Mouse (Mus musculus): ENCODE results near the gene Nbeal2. TPM values are rescaled to one million over a fixed set of nuclear protein-coding genes. Genes with fewer than 3 reads are reported as not detected.

The Nbeal2 gene
- total and polyA plus RNA-seq, 3 experiments = 3.2 to 19.7 (median 8.4) TPM

- Histone ChIP-seq H3K9ac (ENCODE audit: insufficient read depth, low read depth) (no peak overlapping the region), H3K27me3 (replicated peaks) (no peaks in the 10 kb centered on the region), H3K4me2 (ENCODE audit: insufficient read depth, low read depth, poor library complexity, severe bottlenecking) (no peak overlapping the region), H3K36me3 (replicated peaks in 1 of 2; ENCODE audit: control insufficient read depth in 1 of 2, insufficient read depth in 1 of 2, low read length in 1 of 2) (peaks cover 23 to 71% of the 10 kb centered on the region in 2 experiments), H3K9me3 (replicated peaks; ENCODE audit: low read length) (no peaks in the 10 kb centered on the region), H3K4me1 (ENCODE audit: control insufficient read depth in 1 of 2, insufficient read depth in 2 of 2) (no peaks in the 10 kb centered on the region), H3K79me2 (replicated peaks; ENCODE audit: control insufficient read depth, extremely low read depth, insufficient read depth, poor library complexity, severe bottlenecking) (peaks cover 17% of the 10 kb centered on the region), H3K4me3 (replicated peaks in 1 of 3; ENCODE audit: low read depth in 2 of 3, low read length in 2 of 3, poor library complexity in 1 of 3) (no peak overlapping the region), H3K27ac (ENCODE audit: insufficient read depth, low read depth) (no peak overlapping the region)
- dilution Hi-C loops (cut with MboI; ENCODE audit: extremely low pct_ligation_motif_present, extremely low pct_unique_long_range_greater_than_20kb, low sequenced_read_pairs) = no loop called here
- TF ChIP-seq E2F4 (IDR thresholded peaks at IDR 0.05; ENCODE audit: insufficient replicate concordance, low read depth, low read length) = no peak
- no peak for TF ChIP-seq MXI1 (IDR thresholded peaks at IDR 0.05; ENCODE audit: low read depth, low read length)
- TF ChIP-seq KAT2A (IDR thresholded peaks at IDR 0.05; ENCODE audit: insufficient replicate concordance, low read length) = no peak
- TF ChIP-seq NELFE (IDR thresholded peaks at IDR 0.05; ENCODE audit: low read depth, low read length) = no peak
- TF ChIP-seq MYC (IDR thresholded peaks at IDR 0.05; ENCODE audit: low read depth, low read length) = no peak
- TF ChIP-seq RAD21 (IDR thresholded peaks at IDR 0.05; ENCODE audit: low read depth, low read length) = no peak
- TF ChIP-seq MEF2A (IDR thresholded peaks at IDR 0.05; ENCODE audit: borderline replicate concordance, low read depth, low read length) = no peak
- no peak for TF ChIP-seq ZMIZ1 (IDR thresholded peaks at IDR 0.05; ENCODE audit: low read depth, low read length)
- no peak for TF ChIP-seq BHLHE40 (IDR thresholded peaks at IDR 0.05; ENCODE audit: low read depth, low read length)
- TF ChIP-seq USF1 (IDR thresholded peaks at IDR 0.05; ENCODE audit: low read depth, low read length) = no peak
- TF ChIP-seq GABPA (IDR thresholded peaks at IDR 0.05; ENCODE audit: insufficient replicate concordance, low read depth, low read length) = no peak
- TF ChIP-seq ZKSCAN1 (IDR thresholded peaks at IDR 0.05; ENCODE audit: borderline replicate concordance, low read depth, low read length) = no peak
- no peak for TF ChIP-seq EP300 (IDR thresholded peaks at IDR 0.05; ENCODE audit: low read length)
- in situ Hi-C loops (cut with MboI; ENCODE audit: low pct_ligation_motif_present, low pct_unique_long_range_greater_than_20kb, low sequenced_read_pairs) = no loop called here
- DNase-seq (ENCODE audit: extremely low read depth) = no peak
Observed at GRCm38 (mm10) chr9:110582161-110582560, 71.8 kb downstream of the Nbeal2 start.

Other genes with a start within 250 kb of the Nbeal2 start
- 8.9 and 12.7 TPM in 2 replicates for gene Ptpn23, start 245.9 kb downstream of the Nbeal2 start, total RNA-seq (2012; rRNA removed)
- gene Ptpn23, start 245.9 kb downstream of the Nbeal2 start, total RNA-seq (2014; rRNA removed) = 2.2 and 3.4 TPM in 2 replicates
- gene Ptpn23, start 245.9 kb downstream of the Nbeal2 start, polyA plus RNA-seq (2012; ENCODE audit: insufficient read length, low read depth) = 31.3 and 41.7 TPM in 2 replicates
- not detected in 2 replicates for gene Ngp, start 234.4 kb downstream of the Nbeal2 start, total RNA-seq (2012; rRNA removed)
- not detected in 2 replicates for gene Ngp, start 234.4 kb downstream of the Nbeal2 start, total RNA-seq (2014; rRNA removed)
- gene Ngp, start 234.4 kb downstream of the Nbeal2 start, polyA plus RNA-seq (2012; ENCODE audit: insufficient read length, low read depth) = not detected in 2 replicates
- gene Klhl18, start 177.5 kb downstream of the Nbeal2 start, total RNA-seq (2012; rRNA removed) = 4.4 and 4.8 TPM in 2 replicates
- gene Klhl18, start 177.5 kb downstream of the Nbeal2 start, total RNA-seq (2014; rRNA removed) = 3.0 and 3.5 TPM in 2 replicates
- gene Klhl18, start 177.5 kb downstream of the Nbeal2 start, polyA plus RNA-seq (2012; ENCODE audit: insufficient read length, low read depth) = 10.1 and 10.2 TPM in 2 replicates
- gene Kif9, start 177.2 kb downstream of the Nbeal2 start, total RNA-seq (2012; rRNA removed) = 1.2 and 1.8 TPM in 2 replicates
- gene Kif9, start 177.2 kb downstream of the Nbeal2 start, total RNA-seq (2014; rRNA removed) = 1.1 and 1.6 TPM in 2 replicates
- gene Kif9, start 177.2 kb downstream of the Nbeal2 start, polyA plus RNA-seq (2012; ENCODE audit: insufficient read length, low read depth) = 1.2 and 1.8 TPM in 2 replicates
- gene Setd2, start 121.6 kb downstream of the Nbeal2 start, total RNA-seq (2012; rRNA removed) = 34.9 and 35.8 TPM in 2 replicates
- 35.5 and 41.6 TPM in 2 replicates for gene Setd2, start 121.6 kb downstream of the Nbeal2 start, total RNA-seq (2014; rRNA removed)
- gene Setd2, start 121.6 kb downstream of the Nbeal2 start, polyA plus RNA-seq (2012; ENCODE audit: insufficient read length, low read depth) = 87.1 and 104 TPM in 2 replicates
- 8.9 TPM in 2 replicates for gene Nradd, start 29.7 kb downstream of the Nbeal2 start, total RNA-seq (2012; rRNA removed)
- 17.7 and 18.4 TPM in 2 replicates for gene Nradd, start 29.7 kb downstream of the Nbeal2 start, total RNA-seq (2014; rRNA removed)
- gene Nradd, start 29.7 kb downstream of the Nbeal2 start, polyA plus RNA-seq (2012; ENCODE audit: insufficient read length, low read depth) = 15.0 and 15.8 TPM in 2 replicates
- gene Ccdc12, start 2.3 kb upstream of the Nbeal2 start, total RNA-seq (2012; rRNA removed) = 97.8 and 122 TPM in 2 replicates
- gene Ccdc12, start 2.3 kb upstream of the Nbeal2 start, total RNA-seq (2014; rRNA removed) = 85.2 and 89.1 TPM in 2 replicates
- gene Ccdc12, start 2.3 kb upstream of the Nbeal2 start, polyA plus RNA-seq (2012; ENCODE audit: insufficient read length, low read depth) = 104 and 106 TPM in 2 replicates
- not detected in 2 replicates for gene Myl3, start 87.7 kb upstream of the Nbeal2 start, total RNA-seq (2012; rRNA removed)
- gene Myl3, start 87.7 kb upstream of the Nbeal2 start, total RNA-seq (2014; rRNA removed) = not detected in 2 replicates
- gene Myl3, start 87.7 kb upstream of the Nbeal2 start, polyA plus RNA-seq (2012; ENCODE audit: insufficient read length, low read depth) = not detected in 2 replicates
- gene Pth1r, start 93.0 kb upstream of the Nbeal2 start, total RNA-seq (2012; rRNA removed) = 0.34 and 0.76 TPM in 2 replicates
- gene Pth1r, start 93.0 kb upstream of the Nbeal2 start, total RNA-seq (2014; rRNA removed) = not detected in 2 replicates
- gene Pth1r, start 93.0 kb upstream of the Nbeal2 start, polyA plus RNA-seq (2012; ENCODE audit: insufficient read length, low read depth) = 0.10 and 0.35 TPM in 2 replicates
- gene Prss42, start 144.0 kb upstream of the Nbeal2 start, total RNA-seq (2012; rRNA removed) = 0.29 and 0.34 TPM in 2 replicates
- gene Prss42, start 144.0 kb upstream of the Nbeal2 start, total RNA-seq (2014; rRNA removed) = 0.28 TPM in 1 of 2 replicates, not detected in the other
- gene Prss42, start 144.0 kb upstream of the Nbeal2 start, polyA plus RNA-seq (2012; ENCODE audit: insufficient read length, low read depth) = 1.1 and 1.2 TPM in 2 replicates
- not detected in 2 replicates for gene Prss44, start 159.8 kb upstream of the Nbeal2 start, total RNA-seq (2012; rRNA removed)
- gene Prss44, start 159.8 kb upstream of the Nbeal2 start, total RNA-seq (2014; rRNA removed) = not detected in 2 replicates
- 0.14 and 0.17 TPM in 2 replicates for gene Prss44, start 159.8 kb upstream of the Nbeal2 start, polyA plus RNA-seq (2012; ENCODE audit: insufficient read length, low read depth)
- not detected in 2 replicates for gene Prss43, start 172.5 kb upstream of the Nbeal2 start, total RNA-seq (2012; rRNA removed)
- not detected in 2 replicates for gene Prss43, start 172.5 kb upstream of the Nbeal2 start, total RNA-seq (2014; rRNA removed)
- gene Prss43, start 172.5 kb upstream of the Nbeal2 start, polyA plus RNA-seq (2012; ENCODE audit: insufficient read length, low read depth) = not detected in 2 replicates
- gene Prss45, start 180.4 kb upstream of the Nbeal2 start, total RNA-seq (2012; rRNA removed) = not detected in 2 replicates
- gene Prss45, start 180.4 kb upstream of the Nbeal2 start, total RNA-seq (2014; rRNA removed) = not detected in 2 replicates
- gene Prss45, start 180.4 kb upstream of the Nbeal2 start, polyA plus RNA-seq (2012; ENCODE audit: insufficient read length, low read depth) = not detected in 2 replicates
- gene Prss46, start 190.3 kb upstream of the Nbeal2 start, total RNA-seq (2012; rRNA removed) = not detected in 2 replicates
- gene Prss46, start 190.3 kb upstream of the Nbeal2 start, total RNA-seq (2014; rRNA removed) = not detected in 2 replicates
- gene Prss46, start 190.3 kb upstream of the Nbeal2 start, polyA plus RNA-seq (2012; ENCODE audit: insufficient read length, low read depth) = not detected in 2 replicates
- not detected in 2 replicates for gene Prss50, start 203.8 kb upstream of the Nbeal2 start, total RNA-seq (2012; rRNA removed)
- gene Prss50, start 203.8 kb upstream of the Nbeal2 start, total RNA-seq (2014; rRNA removed) = not detected in 2 replicates
- gene Prss50, start 203.8 kb upstream of the Nbeal2 start, polyA plus RNA-seq (2012; ENCODE audit: insufficient read length, low read depth) = not detected in 2 replicates
- gene Als2cl, start 225.7 kb upstream of the Nbeal2 start, total RNA-seq (2012; rRNA removed) = 1.2 and 2.5 TPM in 2 replicates
- gene Als2cl, start 225.7 kb upstream of the Nbeal2 start, total RNA-seq (2014; rRNA removed) = 2.4 and 2.9 TPM in 2 replicates
- gene Als2cl, start 225.7 kb upstream of the Nbeal2 start, polyA plus RNA-seq (2012; ENCODE audit: insufficient read length, low read depth) = 3.4 and 3.5 TPM in 2 replicates
- not detected in 2 replicates for gene Tmie, start 226.0 kb upstream of the Nbeal2 start, total RNA-seq (2012; rRNA removed)
- not detected in 2 replicates for gene Tmie, start 226.0 kb upstream of the Nbeal2 start, total RNA-seq (2014; rRNA removed)
- gene Tmie, start 226.0 kb upstream of the Nbeal2 start, polyA plus RNA-seq (2012; ENCODE audit: insufficient read length, low read depth) = not detected in 2 replicates